Mouse (Mus musculus) heart, adult 2 months (tissue): ENCODE results near the gene Nrxn2. TPM values are rescaled to one million over a fixed set of nuclear protein-coding genes. Genes with fewer than 3 reads are reported as not detected.
A peak's percentile ranks its signal among the peaks of the same experiment; 100 is the strongest.

Experiments used
- DNase-seq, 2 experiments: peaks; one replicate each; pipeline ENCODE4 v3.0.0; 2021
- H3K27ac ChIP-seq: fragments of 200-600 bp; 2 replicates; pipeline ENCODE4 v1.8.1; 2022
- H3K27me3 ChIP-seq: fragments of 200-500 bp; 2 replicates; pipeline ENCODE4 v1.6.1; 2012; ENCODE audit warnings: mild to moderate bottlenecking, low read length, inconsistent platforms, mixed read lengths; ENCODE audit not compliant: control insufficient read depth, insufficient read depth
- H3K36me3 ChIP-seq: fragments of 200-500 bp; 2 replicates; pipeline ENCODE4 v1.6.1; 2012; ENCODE audit warnings: low read length, inconsistent platforms; ENCODE audit not compliant: control insufficient read depth, insufficient read depth
- H3K4me1 ChIP-seq: fragments of 200-500 bp; 2 replicates; pipeline ENCODE4 v1.6.1; 2011; ENCODE audit warnings: low read length; ENCODE audit not compliant: control insufficient read depth, insufficient read depth
- H3K4me3 ChIP-seq: fragments of 200-600 bp; 2 replicates; pipeline ENCODE4 v1.8.1; 2022
- H3K79me2 ChIP-seq: fragments of 200-500 bp; replicated peaks from 2 replicates; pipeline ENCODE4 v1.6.1; 2012; ENCODE audit warnings: mild to moderate bottlenecking, inconsistent platforms, low read length, moderate library complexity, mixed read lengths; ENCODE audit not compliant: control insufficient read depth, insufficient read depth
- H3K9ac ChIP-seq: fragments of 200-500 bp; 2 replicates; pipeline ENCODE4 v1.6.1; 2012; ENCODE audit warnings: low read depth, mild to moderate bottlenecking, control low read depth, inconsistent platforms, low read length, mixed read lengths
- CTCF ChIP-seq: fragments of 200-600 bp; IDR thresholded peaks from 2 replicates; pipeline ENCODE4 v1.8.1; 2022; ENCODE audit warnings: antibody characterized with exemption, mild to moderate bottlenecking, moderate library complexity
- EP300 ChIP-seq: fragments of 200-500 bp; IDR thresholded peaks from 2 replicates; pipeline ENCODE4 v1.6.1; 2011; ENCODE audit warnings: low read depth, low read length, control low read depth; ENCODE audit not compliant: insufficient read depth
- POLR2A ChIP-seq: fragments of 200-500 bp; IDR thresholded peaks from 2 replicates; pipeline ENCODE4 v1.6.1; 2011; ENCODE audit warnings: mild to moderate bottlenecking, low read depth, low read length, control low read depth; ENCODE audit not compliant: insufficient read depth
- WGBS: fragments of 180-500 bp; shearing (Covaris S2); methylation state at CpG from one replicate; pipeline ENCODE4 v1.1.7; 2018; 5-methylcytosine and 5-hydroxymethylcytosine counted together
- intact Hi-C: fragments of 180-260 bp; cut with DNase I; formaldehyde crosslinking; loops from one replicate; pipeline ENCODE4 v1.15.1; 2025
- polyA plus RNA-seq: library from polyadenylated mRNA; depleted of rRNA; stranded (reverse); fragments of >200 nt; gene quantifications from 2 replicates; pipeline ENCODE4 v1.2.3, GENCODE M21; 2012
- total RNA-seq, 2 experiments: library from RNA; stranded (reverse); gene quantifications; 2 replicates each; pipeline ENCODE4 v1.2.3; 2021

The Nrxn2 gene
- total and polyA plus RNA-seq, 3 experiments = 3.4 to 5.2 (median 4.5) TPM

DNA sequence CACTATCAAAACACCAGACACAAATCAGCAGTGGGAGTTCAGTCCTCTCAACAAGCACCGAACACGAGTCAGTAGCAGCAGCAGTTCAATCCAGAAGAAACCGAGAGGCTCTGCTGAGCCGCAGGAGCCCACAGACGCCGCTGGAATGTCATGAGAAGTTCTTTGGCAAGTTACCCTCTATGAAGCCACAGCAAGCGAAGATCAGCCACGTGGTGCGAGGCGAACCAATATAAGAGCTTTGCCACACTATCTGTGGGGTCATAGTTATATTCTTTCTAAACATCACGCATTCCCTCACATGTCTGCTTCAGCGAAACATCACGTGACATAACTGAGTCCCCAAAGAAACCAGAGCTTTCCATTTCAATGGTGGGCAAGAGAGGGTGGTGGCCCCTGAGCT is 126.2 kb downstream of the Nrxn2 start:
- H3K27ac ChIP-seq = no peak overlapping the region
- no peaks in the 10 kb centered on the region for H3K27me3 ChIP-seq
- no peaks in the 10 kb centered on the region for H3K4me1 ChIP-seq
- no peak overlapping the region for H3K9ac ChIP-seq
- H3K36me3 ChIP-seq = no peaks in the 10 kb centered on the region
- no peaks in the 10 kb centered on the region for H3K79me2 ChIP-seq
- no peak overlapping the region for H3K4me3 ChIP-seq
- intact Hi-C loops = no loop called here
- 81% methylated on average over 13 of the region's 13 CpGs for WGBS
- TF ChIP-seq POLR2A = no peak
- DNase-seq = no peak

DNA sequence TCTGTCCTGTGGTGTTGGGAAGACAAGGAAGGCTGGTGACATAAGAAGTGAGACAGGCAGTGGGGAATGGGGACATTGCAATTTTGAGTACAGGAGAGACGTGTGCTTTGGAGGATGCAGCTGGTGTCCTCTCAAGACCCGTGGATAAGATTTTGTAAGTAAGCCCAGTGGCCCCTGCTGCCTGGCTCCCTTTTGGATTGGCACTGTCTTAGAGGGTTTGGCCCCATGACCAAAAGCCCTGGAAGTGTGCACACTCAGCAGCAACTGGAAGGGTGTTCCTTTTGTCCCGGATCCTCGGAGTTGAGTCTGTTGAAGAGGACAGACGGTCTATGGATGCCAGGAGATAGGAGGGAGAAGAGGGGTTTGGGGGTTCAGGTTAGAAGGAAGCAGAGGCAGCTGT is 127.0 kb downstream of the Nrxn2 start:
- no peak overlapping the region for H3K4me3 ChIP-seq
- H3K4me1 ChIP-seq = no peaks in the 10 kb centered on the region
- no peaks in the 10 kb centered on the region for H3K79me2 ChIP-seq
- DNase-seq = no peak
- no peaks in the 10 kb centered on the region for H3K36me3 ChIP-seq
- H3K27ac ChIP-seq = no peak overlapping the region
- no peaks in the 10 kb centered on the region for H3K27me3 ChIP-seq
- TF ChIP-seq EP300 (no peak), POLR2A (no peak), CTCF (no peak)
- intact Hi-C loops = no loop called here
- H3K9ac ChIP-seq = no peak overlapping the region
- WGBS = 75% methylated on average over 5 of the region's 5 CpGs

DNA sequence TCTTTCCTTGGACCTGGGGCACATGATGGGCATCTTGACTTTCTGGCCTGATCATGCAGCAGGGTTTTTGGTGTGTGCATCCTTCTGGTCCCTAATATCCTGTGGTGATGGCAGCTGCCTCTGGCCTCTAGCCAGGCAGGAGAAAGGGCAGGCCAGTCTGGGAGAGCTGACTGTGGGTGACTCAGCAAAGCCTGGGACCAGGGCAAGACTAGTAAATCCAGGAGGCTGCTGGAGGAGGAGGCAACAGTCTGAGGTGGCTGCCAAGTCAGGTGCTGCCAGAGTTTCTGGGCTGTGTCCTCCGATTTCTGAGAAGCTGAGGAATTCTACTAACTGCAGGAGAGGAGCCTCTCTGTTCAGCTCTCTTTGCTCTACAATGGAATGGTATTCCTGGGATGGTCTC is 127.6 kb downstream of the Nrxn2 start:
- Histone ChIP-seq H3K27me3 (no peaks in the 10 kb centered on the region), H3K79me2 (no peaks in the 10 kb centered on the region), H3K4me1 (no peaks in the 10 kb centered on the region), H3K36me3 (no peaks in the 10 kb centered on the region), H3K9ac (no peak overlapping the region), H3K27ac (no peak overlapping the region), H3K4me3 (no peak overlapping the region)
- DNase-seq = peak; percentile 46 to 57
- intact Hi-C loops = no loop called here
- WGBS = 68% methylated on average over 1 of the region's 1 CpGs
- no peak for TF ChIP-seq EP300
- no peak for TF ChIP-seq POLR2A
- TF ChIP-seq CTCF = no peak

DNA sequence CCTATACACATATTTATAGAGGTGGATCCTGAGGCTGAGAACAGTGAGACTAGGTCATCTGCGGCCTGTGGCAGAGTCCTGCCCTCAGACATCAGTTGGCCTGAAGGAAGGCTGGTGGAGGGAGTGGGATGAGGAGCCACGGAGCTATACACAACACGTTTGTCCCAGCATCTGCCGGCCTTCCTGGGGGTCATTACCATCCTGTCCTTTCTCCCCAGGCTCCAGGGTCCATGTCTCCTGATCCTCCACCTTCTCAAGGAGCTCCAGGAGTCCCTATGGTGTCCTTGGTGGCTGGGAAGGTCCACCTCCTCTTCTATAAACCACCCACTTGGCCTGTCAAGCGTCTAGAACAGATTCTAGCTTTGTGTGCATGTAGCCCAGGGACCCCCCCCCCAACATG is 129.3 kb downstream of the Nrxn2 start:
- H3K4me3 ChIP-seq = no peak overlapping the region
- no peaks in the 10 kb centered on the region for H3K36me3 ChIP-seq
- no peak overlapping the region for H3K27ac ChIP-seq
- intact Hi-C loops = no loop called here
- TF ChIP-seq CTCF (no peak), EP300 (no peak), POLR2A (no peak)
- H3K9ac ChIP-seq = no peak overlapping the region
- no peaks in the 10 kb centered on the region; the same call in 1 of the 2 replicates for H3K4me1 ChIP-seq
- no peak for DNase-seq
- H3K79me2 ChIP-seq = no peaks in the 10 kb centered on the region
- WGBS = 79% methylated on average over 5 of the region's 5 CpGs
- no peaks in the 10 kb centered on the region for H3K27me3 ChIP-seq

DNA sequence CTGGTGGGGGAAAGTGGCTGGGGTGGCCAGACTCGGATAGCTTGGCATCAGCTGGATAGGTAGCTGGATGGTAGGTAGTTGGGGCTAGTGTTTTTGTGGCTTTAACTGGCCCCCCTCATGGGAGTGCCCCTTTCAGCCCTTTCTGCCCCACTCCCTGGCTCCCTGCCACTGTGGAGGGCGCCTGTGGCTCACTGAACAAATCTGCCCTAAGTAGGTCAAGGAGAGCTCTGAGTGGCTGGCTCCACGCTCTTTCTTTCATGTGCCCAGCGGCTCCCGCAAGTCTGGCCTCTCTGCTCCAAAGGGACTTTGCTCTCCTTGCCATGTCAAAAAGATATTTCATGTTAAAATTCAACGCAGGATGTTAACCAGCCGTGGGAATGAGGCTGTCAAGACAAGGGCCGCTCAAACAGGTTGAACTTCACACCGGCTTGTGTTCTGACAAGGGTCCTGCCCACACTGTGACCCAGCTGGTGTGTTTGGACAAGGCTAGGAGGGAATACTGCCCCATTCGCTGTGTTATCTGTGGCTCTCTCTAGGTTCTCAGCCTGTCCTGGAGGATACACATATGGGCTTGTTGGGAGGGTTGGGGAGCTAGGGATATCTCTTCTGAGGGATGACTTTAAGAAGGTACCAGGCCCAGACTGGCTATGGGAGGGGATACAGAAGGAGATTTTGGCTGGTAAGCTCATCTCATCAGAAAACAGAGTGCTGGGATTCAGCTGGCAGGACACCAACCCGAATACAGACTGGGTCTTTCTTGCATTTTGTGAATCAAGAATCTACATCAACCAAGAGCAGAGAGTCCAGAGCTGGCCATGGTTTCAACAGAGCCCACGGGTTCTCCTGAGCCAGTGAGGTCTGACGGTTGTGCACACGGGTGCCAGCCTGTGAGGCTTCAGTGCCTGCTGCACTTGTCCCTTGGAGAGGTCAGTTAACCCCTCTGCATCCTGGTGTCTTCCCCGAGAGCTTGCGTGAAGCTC is 130.2 kb downstream of the Nrxn2 start:
- H3K4me3 ChIP-seq = no peak overlapping the region
- no peak overlapping the region for H3K27ac ChIP-seq
- DNase-seq = no peak
- H3K9ac ChIP-seq = no peak overlapping the region
- no peaks in the 10 kb centered on the region for H3K36me3 ChIP-seq
- TF ChIP-seq CTCF = no peak
- no peak for TF ChIP-seq POLR2A
- TF ChIP-seq EP300 = no peak
- 74% methylated on average over 16 of the region's 16 CpGs for WGBS
- intact Hi-C loops = no loop called here
- H3K79me2 ChIP-seq = no peaks in the 10 kb centered on the region
- peaks cover 4% of the 10 kb centered on the region; the same call in 1 of the 2 replicates for H3K4me1 ChIP-seq
- no peaks in the 10 kb centered on the region for H3K27me3 ChIP-seq

DNA sequence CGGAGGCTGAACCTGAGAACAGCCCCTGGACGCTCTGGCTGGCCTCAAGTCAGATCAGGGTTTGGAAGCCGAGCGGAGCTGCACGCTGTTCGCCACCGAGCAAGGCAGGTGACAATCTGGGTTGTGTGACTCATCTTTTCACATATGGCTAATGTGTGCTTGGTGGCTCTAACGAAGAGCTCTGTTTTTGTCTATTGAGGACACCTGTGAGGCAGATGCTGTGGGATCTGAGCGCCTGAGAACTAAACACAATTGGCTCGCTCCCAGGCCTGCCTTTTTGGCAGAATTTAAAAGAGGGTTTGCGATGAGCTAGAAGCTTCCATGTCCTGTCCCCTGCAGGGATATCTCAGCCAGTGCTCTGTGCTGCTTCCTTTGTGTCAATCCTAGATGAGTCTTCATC is 131.0 kb downstream of the Nrxn2 start:
- Histone ChIP-seq H3K36me3 (no peaks in the 10 kb centered on the region), H3K79me2 (no peaks in the 10 kb centered on the region), H3K27me3 (no peaks in the 10 kb centered on the region), H3K4me1 (peaks cover 9% of the 10 kb centered on the region), H3K9ac (no peak overlapping the region), H3K4me3 (no peak overlapping the region), H3K27ac (no peak overlapping the region)
- DNase-seq = no peak
- TF ChIP-seq EP300 = no peak
- no peak for TF ChIP-seq POLR2A
- no peak for TF ChIP-seq CTCF
- intact Hi-C loops = no loop called here
- WGBS = 77% methylated on average over 11 of the region's 11 CpGs
